10 mouse cellular contexts compared by ENCODE assay signal in the genomic region with DNA sequence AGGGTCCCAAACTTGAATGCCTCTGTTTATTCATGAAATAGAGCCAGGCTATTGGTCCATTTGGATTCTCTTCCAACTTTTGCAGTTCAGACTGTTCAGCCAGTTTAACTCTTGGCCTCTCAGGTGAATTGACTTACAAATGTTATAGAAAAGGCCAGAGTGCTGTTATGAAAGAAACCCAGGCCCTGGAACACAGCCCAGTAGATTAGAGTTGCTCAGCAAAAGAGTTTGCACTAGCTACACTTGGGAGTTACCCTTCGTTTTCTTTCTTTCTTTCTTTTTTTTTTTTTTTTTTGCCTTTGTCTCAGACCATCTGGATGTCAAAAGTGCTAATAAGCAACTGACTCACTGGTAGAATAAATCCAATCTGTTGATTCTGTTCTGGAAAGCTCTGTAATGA. TPM values are rescaled to one million over a fixed set of nuclear protein-coding genes. Genes with fewer than 3 reads are reported as not detected.
DNase-seq lines count a peak whose midpoint lies in the region; ATAC-seq and TF ChIP-seq lines count a peak whose summit lies in the region.
"Had no signal": no experiment of that assay in that cellular context is flagged by ENCODE, and none has a peak within 500 bp of the region (broad histone marks: within the 10 kb centered on the region; RNA-seq: fewer than 3 reads in every experiment).

No protein-coding gene starts in this region.

- H3K4me3 ChIP-seq in lung, embryonic 14.5 days (ENCODE audit: low read depth, low read length) = no peak overlapping the region
- H3K4me3 ChIP-seq in lung, adult 2 months (replicated peaks; ENCODE audit: extremely low read depth, low read depth, low read length) = no peak overlapping the region
- H3K4me3 ChIP-seq: embryonic facial prominence, embryonic 15.5 days; midbrain, embryonic 10.5 days had no signal

- no peaks in the 10 kb centered on the region for H3K36me3 ChIP-seq in lung, embryonic 14.5 days (ENCODE audit: insufficient read depth)
- H3K36me3 ChIP-seq: embryonic facial prominence, embryonic 15.5 days; midbrain, embryonic 10.5 days had no signal

- no peak for ATAC-seq in lung, embryonic 14.5 days (ENCODE audit: insufficient read depth)
- ATAC-seq in erythroid progenitor cell, adult 5-6 weeks (replicated peaks; ENCODE audit: low FRiP score, poor library complexity, severe bottlenecking) = no peak

- H3K27ac ChIP-seq in lung, embryonic 14.5 days (ENCODE audit: low read depth) = no peak overlapping the region
- H3K27ac ChIP-seq: embryonic facial prominence, embryonic 15.5 days; midbrain, embryonic 10.5 days had no signal

- no peak overlapping the region for H3K9ac ChIP-seq in lung, embryonic 14.5 days
- H3K9ac ChIP-seq: embryonic facial prominence, embryonic 15.5 days had no signal

- DNase-seq in gastrocnemius, adult 18-20 months (ENCODE audit: low spot score) = peak; percentile 13
- no peak for DNase-seq in gastrocnemius, postnatal 4 days (ENCODE audit: low spot score in 2 of 2)
- DNase-seq in lung, embryonic 14.5 days = peak; percentile 48
- DNase-seq in lung, adult 2 months = no peak
- peak; percentile 23 for DNase-seq in fibroblast of lung, adult 2 months (ENCODE audit: low read depth)
- peak; percentile 16 for DNase-seq in skeletal muscle tissue, adult 2 months (ENCODE audit: low read depth, low spot score)
- no peak for DNase-seq in yolk sac, embryonic 10.5 days (ENCODE audit: low spot score)

- no peak overlapping the region for H3K4me2 ChIP-seq in lung, embryonic 14.5 days
- H3K4me2 ChIP-seq: embryonic facial prominence, embryonic 15.5 days had no signal

- no peak for TF ChIP-seq POLR2A in lung, adult 2 months (IDR thresholded peaks at IDR 0.05; ENCODE audit: borderline replicate concordance, extremely low read depth, low read depth, low read length)

- TF ChIP-seq CTCF in lung, embryonic 14.5 days (IDR thresholded peaks at IDR 0.05; ENCODE audit: low read depth) = no peak
- no peak for TF ChIP-seq CTCF in lung, adult 2 months (IDR thresholded peaks at IDR 0.05; ENCODE audit: insufficient read depth, low read length)

- no peaks in the 10 kb centered on the region for H3K9me3 ChIP-seq in lung, embryonic 14.5 days (ENCODE audit: low read depth, low read length)
- H3K9me3 ChIP-seq: embryonic facial prominence, embryonic 15.5 days; midbrain, embryonic 10.5 days had no signal

- H3K27me3 ChIP-seq in lung, embryonic 14.5 days (ENCODE audit: insufficient read depth, low read length) = no peaks in the 10 kb centered on the region
- H3K27me3 ChIP-seq: embryonic facial prominence, embryonic 15.5 days had no signal

- 22% methylated on average over 1 of the region's 1 CpGs for whole genome bisulfite sequencing in lung, embryonic 14.5 days
- 30% methylated on average over 1 of the region's 1 CpGs for WGBS in lung, adult 2 months

- H3K4me1 ChIP-seq in lung, embryonic 14.5 days (ENCODE audit: insufficient read depth) = no peaks in the 10 kb centered on the region
- no peaks in the 10 kb centered on the region for H3K4me1 ChIP-seq in lung, adult 2 months (ENCODE audit: control insufficient read depth, insufficient read depth, low read length)
- H3K4me1 ChIP-seq: embryonic facial prominence, embryonic 15.5 days; midbrain, embryonic 10.5 days had no signal

RNA-seq across cellular contexts. Expression of gene Pde3b, which starts 51.0 kb away (rescaled TPM):
- 1 to 10 TPM; 3.6 to 4.5 TPM for total RNA-seq in gastrocnemius, adult 18-20 months (2021)
- total RNA-seq in gastrocnemius, postnatal 4 days (2021) = 1 to 10 TPM; 8.5 to 9.7 TPM
- polyA plus RNA-seq in lung, embryonic 14.5 days (2014; fragmentation: Nextera tagmentation; extraction: Ambion mirVana) = 11.7 and 12.2 TPM in 2 replicates
- polyA plus RNA-seq in lung, adult 2 months (2012; rRNA removed) = 3.7 and 5.5 TPM in 2 replicates
- 1.1 and 3.4 TPM in 2 replicates for total RNA-seq in erythroid progenitor cell, adult 5-6 weeks (2015; ENCODE audit: low replicate concordance)
- total RNA-seq in erythroid progenitor cell, adult 5-6 weeks (2017; ENCODE audit: low replicate concordance) = 1.4 and 10.1 TPM in 2 replicates

Comparison
In these comparisons a context has a peak if more than half of its experiments do, and no peak if none do; other contexts are left out.
1. DNase-seq: peak in gastrocnemius, adult 18-20 months (single experiment), lung, embryonic 14.5 days (single experiment), fibroblast of lung, adult 2 months (single experiment) and skeletal muscle tissue, adult 2 months (single experiment); none in gastrocnemius, postnatal 4 days (0 of 2), lung, adult 2 months (single experiment) and yolk sac, embryonic 10.5 days (single experiment).